Mouse (Mus musculus) testis, postnatal 14 days (tissue): ENCODE results near the gene Tmem200a.

Experiments
- DNase-seq: peaks from one replicate; pipeline ENCODE4 v3.0.0; 2021; ENCODE audit warnings: low spot score

The Tmem200a gene

GRCm38 (mm10) chr10:26078521-26079142 is at the start of gene Tmem200a:
Gene Tmem200a (minus strand): TSS chr10:26079052.
- DNase-seq, result peak; percentile 22

- DNase-seq, result no peak
Measured at GRCm38 (mm10) chr10:26119822-26120183, 41.0 kb upstream of the Tmem200a start.

- DNase-seq, result no peak
Measured at GRCm38 (mm10) chr10:26119067-26119821, 40.4 kb upstream of the Tmem200a start.

- no peak for DNase-seq
Measured at GRCm38 (mm10) chr10:26114409-26114808, 35.6 kb upstream of the Tmem200a start.

- no peak for DNase-seq
Measured at GRCm38 (mm10) chr10:26103330-26103982, 24.6 kb upstream of the Tmem200a start.

GRCm38 (mm10) chr10:26082081-26082480 is 3.2 kb upstream of the Tmem200a start:
- DNase-seq, result no peak

- no peak for DNase-seq
Measured at GRCm38 (mm10) chr10:26079678-26080077, 826 bp upstream of the Tmem200a start.

- DNase-seq, result peak; percentile 7
Measured at GRCm38 (mm10) chr10:26077671-26078481, 976 bp downstream of the Tmem200a start, which contains the start of gene Gm9767. Gene Gm9767 (plus strand): TSS chr10:26078255.

- no peak for DNase-seq
Measured at GRCm38 (mm10) chr10:26076949-26077348, 1.9 kb downstream of the Tmem200a start.

- DNase-seq, result no peak
Measured at GRCm38 (mm10) chr10:26071986-26072385, 6.9 kb downstream of the Tmem200a start.

GRCm38 (mm10) chr10:26063071-26063470 is 15.8 kb downstream of the Tmem200a start:
- no peak for DNase-seq

GRCm38 (mm10) chr10:26059662-26060307 is 19.1 kb downstream of the Tmem200a start:
- DNase-seq, result no peak

GRCm38 (mm10) chr10:26051177-26051576 is 27.7 kb downstream of the Tmem200a start:
- no peak for DNase-seq

GRCm38 (mm10) chr10:26034931-26035330 is 43.9 kb downstream of the Tmem200a start:
- DNase-seq, result peak; percentile 12

- DNase-seq, result no peak
Measured at GRCm38 (mm10) chr10:26018740-26019139, 60.1 kb downstream of the Tmem200a start.

- DNase-seq, result no peak
Measured at GRCm38 (mm10) chr10:26014298-26014697, 64.6 kb downstream of the Tmem200a start.

- DNase-seq, result no peak
Measured at GRCm38 (mm10) chr10:26008948-26009347, 69.9 kb downstream of the Tmem200a start.

- no peak for DNase-seq
Measured at GRCm38 (mm10) chr10:26005471-26005870, 73.4 kb downstream of the Tmem200a start.

- no peak for DNase-seq
Measured at GRCm38 (mm10) chr10:26000893-26001292, 78.0 kb downstream of the Tmem200a start.

- no peak for DNase-seq
Measured at GRCm38 (mm10) chr10:25999291-25999930, 79.4 kb downstream of the Tmem200a start.

- no peak for DNase-seq
Measured at GRCm38 (mm10) chr10:25984056-25984455, 94.8 kb downstream of the Tmem200a start.
